Mouse (Mus musculus) heart, postnatal 0 days (tissue): ENCODE measurements at regions not wholly inside any gene's neighbourhood (a gene's known extent, or its start where the extent isn't known, plus 50 kb on each side); places are given as distances from the start of the nearest gene placed in this dataset.

Experiments used
- CTCF ChIP-seq: IDR thresholded peaks from 2 replicates; pipeline ENCODE4 v1.5.1; 2016; ENCODE audit warnings: antibody characterized with exemption, control low read depth, low read depth
- EP300 ChIP-seq: IDR thresholded peaks from 2 replicates; pipeline ENCODE4 v1.6.1; 2016; ENCODE audit warnings: antibody characterized with exemption, low read depth

- TF ChIP-seq CTCF (no peak), EP300 (no peak)
Measured at GRCm38 (mm10) chr16:72028798-72029197, 279.3 kb upstream of the Robo1 start.
